Mouse (Mus musculus) T-helper 17 cell (primary cell): ENCODE measurements around the gene Lpin2.

Experiments
- in situ Hi-C, 2 experiments: fragments of 300-600 bp; cut with MboI, MseI; formaldehyde crosslinking; loops; 1 replicate in 1 of 2; 2 replicates in 1 of 2; pipeline ENCODE4 v1.15.1; 2025; ENCODE audit warnings: high pct_unique_total_duplicates in 2 of 2

Lpin2 gene

GRCm38 (mm10) chr17:71182211-71182721 lies at the start of gene Lpin2:
TSS of gene Lpin2 (plus strand) at chr17:71182560.
- in situ Hi-C loops: no loop called here

GRCm38 (mm10) chr17:71132856-71133439 lies 49.4 kb upstream of the Lpin2 start:
- in situ Hi-C loops: loop anchor here in 1 of 2 experiments (25.0 kb wide), 1 partner anchor 729 kb away; no protein-coding TSS in a partner anchor

GRCm38 (mm10) chr17:71134441-71134955 lies 47.9 kb upstream of the Lpin2 start:
- in situ Hi-C loops: loop anchor here in 1 of 2 experiments (25.0 kb wide), 1 partner anchor 728 kb away; no protein-coding TSS in a partner anchor

GRCm38 (mm10) chr17:71135108-71135507 lies 47.3 kb upstream of the Lpin2 start:
- in situ Hi-C loops: loop anchor here in 1 of 2 experiments (25.0 kb wide), 1 partner anchor 727 kb away; no protein-coding TSS in a partner anchor

GRCm38 (mm10) chr17:71135866-71136265 lies 46.5 kb upstream of the Lpin2 start:
- in situ Hi-C loops: loop anchor here in 1 of 2 experiments (25.0 kb wide), 1 partner anchor 726 kb away; no protein-coding TSS in a partner anchor

- in situ Hi-C loops: loop anchor here in 1 of 2 experiments (25.0 kb wide), 1 partner anchor 726 kb away; no protein-coding TSS in a partner anchor
Observed at GRCm38 (mm10) chr17:71136384-71137333, 45.7 kb upstream of the Lpin2 start.

GRCm38 (mm10) chr17:71137334-71137721 lies 45.0 kb upstream of the Lpin2 start:
- in situ Hi-C loops: loop anchor here in 1 of 2 experiments (25.0 kb wide), 1 partner anchor 725 kb away; no protein-coding TSS in a partner anchor

- in situ Hi-C loops: loop anchor here in 1 of 2 experiments (25.0 kb wide), 1 partner anchor 720 kb away; no protein-coding TSS in a partner anchor
Observed at GRCm38 (mm10) chr17:71142068-71142467, 40.3 kb upstream of the Lpin2 start.

GRCm38 (mm10) chr17:71143155-71143554 lies 39.2 kb upstream of the Lpin2 start:
- in situ Hi-C loops: loop anchor here in 1 of 2 experiments (25.0 kb wide), 1 partner anchor 719 kb away; no protein-coding TSS in a partner anchor

GRCm38 (mm10) chr17:71144322-71145116 lies 37.8 kb upstream of the Lpin2 start:
- in situ Hi-C loops: loop anchor here in 1 of 2 experiments (25.0 kb wide), 1 partner anchor 718 kb away; no protein-coding TSS in a partner anchor

- in situ Hi-C loops: loop anchor here in 1 of 2 experiments (25.0 kb wide), 1 partner anchor 717 kb away; no protein-coding TSS in a partner anchor
Observed at GRCm38 (mm10) chr17:71145248-71145961, 37.0 kb upstream of the Lpin2 start.

GRCm38 (mm10) chr17:71153356-71153755 lies 29.0 kb upstream of the Lpin2 start:
- in situ Hi-C loops: no loop called here

- in situ Hi-C loops: no loop called here
Observed at GRCm38 (mm10) chr17:71155271-71155670, 27.1 kb upstream of the Lpin2 start.

GRCm38 (mm10) chr17:71159152-71159567 lies 23.2 kb upstream of the Lpin2 start:
- in situ Hi-C loops: no loop called here

- in situ Hi-C loops: no loop called here
Observed at GRCm38 (mm10) chr17:71159720-71160119, 22.6 kb upstream of the Lpin2 start.

GRCm38 (mm10) chr17:71160244-71160995 lies 21.9 kb upstream of the Lpin2 start:
- in situ Hi-C loops: no loop called here

- in situ Hi-C loops: no loop called here
Observed at GRCm38 (mm10) chr17:71164991-71165390, 17.4 kb upstream of the Lpin2 start.

- in situ Hi-C loops: no loop called here
Observed at GRCm38 (mm10) chr17:71168205-71168815, 14.1 kb upstream of the Lpin2 start.

- in situ Hi-C loops: no loop called here
Observed at GRCm38 (mm10) chr17:71168846-71169245, 13.5 kb upstream of the Lpin2 start.
